Mouse (Mus musculus): Measurements from ENCODE around the gene Aacs. TPM values are rescaled to one million over a fixed set of nuclear protein-coding genes. Genes with fewer than 3 reads are reported as not detected.
"Not testable (repeated sequence)": the region's sequence is repeated elsewhere in the genome, so short reads cannot be mapped to it uniquely, and the experiment has no call there.

The Aacs gene
- 51.0 and 61.1 TPM in 2 replicates for polyA plus RNA-seq (2012; rRNA removed)

- Histone ChIP-seq H3K4me1 (replicated peaks; ENCODE audit: control insufficient read depth, insufficient read depth, low read length) (peaks cover 17% of the 10 kb centered on the region), H3K27ac (ENCODE audit: control insufficient read depth, insufficient read depth, low read length) (no peak within 1 kb of the TSS), H3K36me3 (ENCODE audit: control insufficient read depth, insufficient read depth, low read length) (no peaks in the 10 kb centered on the region), H3K27me3 (ENCODE audit: control insufficient read depth, insufficient read depth, low read length) (no peaks in the 10 kb centered on the region), H3K4me3 (ENCODE audit: control insufficient read depth, insufficient read depth, low read length) (peak within 1 kb of the TSS; percentile 62)
- DNase-seq = peak; percentile 99
- TF ChIP-seq CTCF (IDR thresholded peaks at IDR 0.05; ENCODE audit: borderline replicate concordance, control insufficient read depth, extremely low read depth, insufficient read depth, low read length, poor library complexity) (peak; percentile 28; the same call in 1 of the 2 replicates), POLR2A (IDR thresholded peaks at IDR 0.05; ENCODE audit: control insufficient read depth, extremely low read depth, insufficient read depth, low read length, poor library complexity) (peak; percentile 92)
- under 1% methylated on average over 60 of the region's 60 CpGs for WGBS
Measured at GRCm38 (mm10) chr5:125475601-125476285, at the start of gene Aacs. Gene Aacs, plus strand, starts transcription at chr5:125475814.

- DNase-seq = no peak
- Histone ChIP-seq H3K4me1 (replicated peaks; ENCODE audit: control insufficient read depth, insufficient read depth, low read length) (no peaks in the 10 kb centered on the region), H3K36me3 (ENCODE audit: control insufficient read depth, insufficient read depth, low read length) (peaks cover 28% of the 10 kb centered on the region), H3K27me3 (ENCODE audit: control insufficient read depth, insufficient read depth, low read length) (no peaks in the 10 kb centered on the region), H3K4me3 (ENCODE audit: control insufficient read depth, insufficient read depth, low read length) (no peak overlapping the region), H3K27ac (ENCODE audit: control insufficient read depth, insufficient read depth, low read length) (no peak overlapping the region)
- WGBS = 93% methylated on average over 10 of the region's 10 CpGs
- TF ChIP-seq CTCF (IDR thresholded peaks at IDR 0.05; ENCODE audit: borderline replicate concordance, control insufficient read depth, extremely low read depth, insufficient read depth, low read length, poor library complexity) = no peak
- no peak for TF ChIP-seq POLR2A (IDR thresholded peaks at IDR 0.05; ENCODE audit: control insufficient read depth, extremely low read depth, insufficient read depth, low read length, poor library complexity)
Measured at GRCm38 (mm10) chr5:125426343-125426742, 49.3 kb upstream of the Aacs start.

DNA sequence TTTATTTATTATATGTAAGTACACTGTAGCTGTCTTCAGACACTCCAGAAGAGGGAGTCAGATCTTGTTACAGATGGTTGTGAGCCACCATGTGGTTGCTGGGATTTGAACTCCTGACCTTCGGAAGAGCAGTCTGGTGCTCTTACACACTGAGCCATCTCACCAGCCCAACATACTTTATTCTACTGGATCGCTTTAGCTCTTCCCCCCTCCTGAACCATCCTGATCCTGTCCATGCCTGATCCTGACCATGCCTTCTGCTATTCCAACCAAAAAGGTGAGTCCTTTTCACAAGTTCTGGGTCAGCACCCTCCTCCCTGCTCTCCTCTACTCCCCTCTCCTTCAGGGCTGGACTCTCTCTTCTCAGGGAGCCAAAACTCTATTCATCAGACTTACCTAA, 43.3 kb upstream of the Aacs start:
- WGBS = 95% methylated on average over 2 of the region's 2 CpGs
- H3K4me3 ChIP-seq (ENCODE audit: control insufficient read depth, insufficient read depth, low read length); H3K27ac ChIP-seq (ENCODE audit: control insufficient read depth, insufficient read depth, low read length); DNase-seq; H3K4me1 ChIP-seq (replicated peaks; ENCODE audit: control insufficient read depth, insufficient read depth, low read length); H3K27me3 ChIP-seq (ENCODE audit: control insufficient read depth, insufficient read depth, low read length): not testable (repeated sequence)
- H3K36me3 ChIP-seq (ENCODE audit: control insufficient read depth, insufficient read depth, low read length) = peaks cover 13% of the 10 kb centered on the region

GRCm38 (mm10) chr5:125433793-125434337, 41.7 kb upstream of the Aacs start, which contains the start of gene Dhx37:
Gene Dhx37, minus strand, starts transcription at chr5:125434121.
- Histone ChIP-seq H3K4me3 (ENCODE audit: control insufficient read depth, insufficient read depth, low read length) (peak within 1 kb of the TSS; percentile 99), H3K27me3 (ENCODE audit: control insufficient read depth, insufficient read depth, low read length) (no peaks in the 10 kb centered on the region), H3K27ac (ENCODE audit: control insufficient read depth, insufficient read depth, low read length) (no peak within 1 kb of the TSS), H3K4me1 (replicated peaks; ENCODE audit: control insufficient read depth, insufficient read depth, low read length) (peaks cover 7% of the 10 kb centered on the region), H3K36me3 (ENCODE audit: control insufficient read depth, insufficient read depth, low read length) (peaks cover 6% of the 10 kb centered on the region)
- peak; percentile 68 for TF ChIP-seq POLR2A (IDR thresholded peaks at IDR 0.05; ENCODE audit: control insufficient read depth, extremely low read depth, insufficient read depth, low read length, poor library complexity)
- no peak for TF ChIP-seq CTCF (IDR thresholded peaks at IDR 0.05; ENCODE audit: borderline replicate concordance, control insufficient read depth, extremely low read depth, insufficient read depth, low read length, poor library complexity)
- WGBS = under 1% methylated on average over 46 of the region's 46 CpGs
- DNase-seq = peak; percentile 89

DNA sequence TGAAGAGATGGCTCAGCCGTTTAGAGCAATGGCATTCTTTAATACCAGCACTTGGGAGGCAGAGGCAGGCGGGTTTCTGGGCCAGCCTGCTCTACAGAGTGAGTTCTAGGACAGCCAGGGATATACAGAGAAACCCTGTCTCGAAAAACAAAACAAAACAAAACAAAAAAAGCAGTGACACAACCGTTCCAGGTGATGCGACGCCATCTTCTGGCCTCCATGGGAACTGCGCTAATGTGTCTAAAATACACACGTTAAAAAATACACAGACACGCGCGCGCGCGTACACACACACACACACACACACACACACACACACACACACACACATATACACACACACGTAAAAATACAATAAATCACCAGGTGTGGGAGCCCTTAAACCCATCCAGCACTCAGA, 41.3 kb upstream of the Aacs start:
- DNase-seq; H3K36me3 ChIP-seq (ENCODE audit: control insufficient read depth, insufficient read depth, low read length); H3K27me3 ChIP-seq (ENCODE audit: control insufficient read depth, insufficient read depth, low read length); H3K27ac ChIP-seq (ENCODE audit: control insufficient read depth, insufficient read depth, low read length); H3K4me3 ChIP-seq (ENCODE audit: control insufficient read depth, insufficient read depth, low read length); H3K4me1 ChIP-seq (replicated peaks; ENCODE audit: control insufficient read depth, insufficient read depth, low read length): not testable (repeated sequence)
- 63% methylated on average over 15 of the region's 15 CpGs for WGBS

- DNase-seq = no peak
- TF ChIP-seq CTCF (IDR thresholded peaks at IDR 0.05; ENCODE audit: borderline replicate concordance, control insufficient read depth, extremely low read depth, insufficient read depth, low read length, poor library complexity) (no peak), POLR2A (IDR thresholded peaks at IDR 0.05; ENCODE audit: control insufficient read depth, extremely low read depth, insufficient read depth, low read length, poor library complexity) (no peak)
- Histone ChIP-seq H3K27ac (ENCODE audit: control insufficient read depth, insufficient read depth, low read length) (peak overlapping the region; percentile 75), H3K27me3 (ENCODE audit: control insufficient read depth, insufficient read depth, low read length) (no peaks in the 10 kb centered on the region), H3K36me3 (ENCODE audit: control insufficient read depth, insufficient read depth, low read length) (no peaks in the 10 kb centered on the region), H3K4me1 (replicated peaks; ENCODE audit: control insufficient read depth, insufficient read depth, low read length) (peaks cover 27% of the 10 kb centered on the region), H3K4me3 (ENCODE audit: control insufficient read depth, insufficient read depth, low read length) (peak overlapping the region; percentile 95)
- 1% methylated on average over 7 of the region's 7 CpGs for WGBS
Measured at GRCm38 (mm10) chr5:125440583-125441233, 34.9 kb upstream of the Aacs start.
